Comparison of ENCODE assay signal across 12 mouse cellular contexts in genomic region chr3:96563267-96563666, GRCm38 (mm10). TPM values are rescaled to one million over a fixed set of nuclear protein-coding genes. Genes with fewer than 3 reads are reported as not detected.
DNase-seq lines count a peak whose midpoint lies in the region; ATAC-seq and TF ChIP-seq lines count a peak whose summit lies in the region.
"Had no signal": no experiment of that assay in that cellular context is flagged by ENCODE, and none has a peak within 500 bp of the region (broad histone marks: within the 10 kb centered on the region; RNA-seq: fewer than 3 reads in every experiment).

No protein-coding gene starts in this region.

- DNase-seq in adrenal gland, postnatal 10 days = peak; percentile 39
- no peak for DNase-seq in adrenal gland, postnatal 4 days (ENCODE audit: low spot score in 2 of 2)
- peak; percentile 45 for DNase-seq in kidney, adult 9 months
- no peak for DNase-seq in kidney, postnatal 14 days
- DNase-seq in thymus, postnatal 14 days = peak; percentile 48
- DNase-seq in thymus, postnatal 25 days = no peak
- DNase-seq in stomach, postnatal 0 days (ENCODE audit: low spot score) = peak; percentile 42
- no peak for DNase-seq in right cerebral cortex, postnatal 25 days

- TF ChIP-seq EP300 in stomach, postnatal 0 days (optimal IDR thresholded peaks at IDR 0.05) = no peak

- no peaks in the 10 kb centered on the region for H3K27me3 ChIP-seq in stomach, postnatal 0 days (ENCODE audit: control insufficient read depth, insufficient read depth, low read length)
- H3K27me3 ChIP-seq: limb, embryonic 13.5 days; midbrain, embryonic 15.5 days had no signal

- no peaks in the 10 kb centered on the region for H3K9me3 ChIP-seq in stomach, postnatal 0 days (ENCODE audit: control insufficient read depth, low read length)
- H3K9me3 ChIP-seq: limb, embryonic 13.5 days; midbrain, embryonic 15.5 days had no signal

- H3K27ac ChIP-seq in stomach, postnatal 0 days (replicated peaks) = peak overlapping the region; percentile 87
- H3K27ac ChIP-seq: midbrain, embryonic 15.5 days had no signal

- H3K4me1 ChIP-seq in stomach, postnatal 0 days (replicated peaks; ENCODE audit: control insufficient read depth, insufficient read depth) = 0 out of 2 replicates have a peak, but pooled peaks cover 3% of the 10 kb centered on the region

- TF ChIP-seq CTCF in stomach, postnatal 0 days (IDR thresholded peaks at IDR 0.05; ENCODE audit: low read depth) = no peak

- no peak overlapping the region for H3K4me3 ChIP-seq in stomach, postnatal 0 days (ENCODE audit: low read depth, low read length)
- H3K4me3 ChIP-seq: limb, embryonic 13.5 days; midbrain, embryonic 15.5 days had no signal

- 83% methylated on average over 8 of the region's 8 CpGs for WGBS in stomach, postnatal 0 days

- H3K4me2 ChIP-seq in stomach, postnatal 0 days (replicated peaks; ENCODE audit: low read depth) = no peak overlapping the region
- H3K4me2 ChIP-seq: midbrain, embryonic 15.5 days had no signal

- H3K9ac ChIP-seq in stomach, postnatal 0 days (ENCODE audit: low read length) = no peak overlapping the region
- H3K9ac ChIP-seq: limb, embryonic 13.5 days; midbrain, embryonic 15.5 days had no signal

- peaks cover 23% of the 10 kb centered on the region for H3K36me3 ChIP-seq in stomach, postnatal 0 days (ENCODE audit: control insufficient read depth, insufficient read depth, low read length)
- H3K36me3 ChIP-seq: midbrain, embryonic 15.5 days had no signal

- no peak for ATAC-seq in stomach, postnatal 0 days (ENCODE audit: low FRiP score, low TSS enrichment)
- ATAC-seq: midbrain, embryonic 15.5 days had no signal

RNA-seq across cellular contexts. Expression of gene Txnip, which starts 5.5 kb away (rescaled TPM):
- 100 to 1,000 TPM; 601 to 945 TPM for total RNA-seq in adrenal gland, postnatal 10 days (2021)
- 100 to 1,000 TPM; 980 to 992 TPM for total RNA-seq in adrenal gland, postnatal 4 days (2021)
- 273 and 276 TPM in 2 replicates for polyA plus RNA-seq in stomach, postnatal 0 days (2015; fragmentation: Nextera tagmentation; extraction: Ambion mirVana)

RNA-seq across cellular contexts. Expression of gene Gm16253, which starts 13.5 kb away (rescaled TPM):
- under 1 TPM in 1 of 2 experiments, not detected in 1; 0.61 TPM for total RNA-seq in adrenal gland, postnatal 10 days (2021)
- not detected for total RNA-seq in adrenal gland, postnatal 4 days (2021)
- polyA plus RNA-seq in stomach, postnatal 0 days (2015; fragmentation: Nextera tagmentation; extraction: Ambion mirVana) = 0.18 and 0.46 TPM in 2 replicates
- total RNA-seq: layer of hippocampus, adult 8-10 months had no signal
- polyA plus RNA-seq: gonadal fat pad, adult 2 months had no signal

RNA-seq across cellular contexts. Expression of gene Polr3gl, which starts 30.7 kb away (rescaled TPM):
- 10 to 100 TPM; 29.3 to 34.3 TPM for total RNA-seq in adrenal gland, postnatal 10 days (2021)
- total RNA-seq in adrenal gland, postnatal 4 days (2021) = 10 to 100 TPM; 37.6 to 37.8 TPM
- 16.1 and 20.1 TPM in 2 replicates for polyA plus RNA-seq in stomach, postnatal 0 days (2015; fragmentation: Nextera tagmentation; extraction: Ambion mirVana)

RNA-seq across cellular contexts. Expression of gene Ankrd34a, which starts 33.2 kb away (rescaled TPM):
- total RNA-seq in adrenal gland, postnatal 10 days (2021) = under 1 TPM; 0.54 to 0.55 TPM
- 1 to 10 TPM in 1 of 2 experiments, under 1 TPM in 1; 0.59 to 1.5 TPM for total RNA-seq in adrenal gland, postnatal 4 days (2021)
- 1.3 TPM in 2 replicates for polyA plus RNA-seq in stomach, postnatal 0 days (2015; fragmentation: Nextera tagmentation; extraction: Ambion mirVana)

RNA-seq across cellular contexts. Expression of gene Lix1l, which starts 37.7 kb away (rescaled TPM):
- 10 to 100 TPM; 33.3 to 42.6 TPM for total RNA-seq in adrenal gland, postnatal 10 days (2021)
- total RNA-seq in adrenal gland, postnatal 4 days (2021) = 10 to 100 TPM; 66.3 to 69.1 TPM
- polyA plus RNA-seq in stomach, postnatal 0 days (2015; fragmentation: Nextera tagmentation; extraction: Ambion mirVana) = 3.7 and 3.8 TPM in 2 replicates

Comparison
In these comparisons a context has a peak if more than half of its experiments do, and no peak if none do; other contexts are left out.
1. DNase-seq: peak in adrenal gland, postnatal 10 days (single experiment), kidney, adult 9 months (single experiment), thymus, postnatal 14 days (single experiment) and stomach, postnatal 0 days (single experiment); none in adrenal gland, postnatal 4 days (0 of 2), kidney, postnatal 14 days (single experiment), thymus, postnatal 25 days (single experiment) and right cerebral cortex, postnatal 25 days (single experiment).